Mouse (Mus musculus) lung, postnatal 0 days (tissue): ENCODE measurements at regions not wholly inside any gene's neighbourhood (a gene's known extent, or its start where the extent isn't known, plus 50 kb on each side); places are given as distances from the start of the nearest gene placed in this dataset.

Experiments
- CTCF ChIP-seq: IDR thresholded peaks from 2 replicates; pipeline ENCODE4 v1.5.1; 2016; ENCODE audit warnings: antibody characterized with exemption, mild to moderate bottlenecking
- EP300 ChIP-seq: IDR thresholded peaks from 2 replicates; pipeline ENCODE4 v1.6.1; 2016; ENCODE audit warnings: antibody characterized with exemption, mild to moderate bottlenecking, control low read depth

DNA sequence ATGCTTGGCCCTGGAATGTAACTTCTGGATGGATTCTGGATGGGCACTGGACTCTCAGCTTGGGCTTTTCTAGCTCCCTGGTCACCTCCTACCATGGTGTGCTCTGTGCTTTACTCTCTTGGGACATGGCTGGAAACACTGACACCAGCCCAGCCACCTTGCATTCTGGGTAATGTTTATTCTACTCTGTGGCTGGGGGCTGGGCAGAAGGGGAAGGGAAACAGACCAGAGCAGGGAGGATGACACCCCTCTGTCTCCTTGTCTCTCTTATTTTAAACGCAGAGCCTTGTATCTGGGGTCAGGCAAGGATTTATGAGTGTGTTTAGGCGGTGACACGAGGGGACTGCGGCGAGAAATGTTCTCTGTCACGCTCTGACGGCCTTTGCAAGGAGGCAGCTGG lies 151.5 kb upstream of the Zc3h12a start:
- TF ChIP-seq CTCF (no peak), EP300 (no peak)
